Mouse (Mus musculus): ENCODE measurements around the gene Prkd1. TPM values are rescaled to one million over a fixed set of nuclear protein-coding genes. Genes with fewer than 3 reads are reported as not detected.

Prkd1 gene
- polyA plus RNA-seq, 1 experiment from 2014 or later, result 6.5 TPM

GRCm38 (mm10) chr12:50499796-50500504, 148.9 kb downstream of the Prkd1 start:
- WGBS, result 85% methylated on average over 3 of the region's 3 CpGs
- no peak for TF ChIP-seq CTCF (IDR thresholded peaks at IDR 0.05; ENCODE audit: low read depth)
- Histone ChIP-seq H3K27me3 (ENCODE audit: insufficient read depth, low read length) (no peaks in the 10 kb centered on the region), H3K9me3 (ENCODE audit: low read depth, low read length) (no peaks in the 10 kb centered on the region), H3K4me3 (ENCODE audit: low read depth, low read length) (no peak overlapping the region), H3K27ac (ENCODE audit: low read depth) (no peak overlapping the region), H3K4me2 (no peak overlapping the region), H3K4me1 (ENCODE audit: insufficient read depth) (no peaks in the 10 kb centered on the region), H3K9ac (no peak overlapping the region), H3K36me3 (ENCODE audit: insufficient read depth) (no peaks in the 10 kb centered on the region)
- no peak for ATAC-seq (ENCODE audit: insufficient read depth)
- no peak for DNase-seq

DNA sequence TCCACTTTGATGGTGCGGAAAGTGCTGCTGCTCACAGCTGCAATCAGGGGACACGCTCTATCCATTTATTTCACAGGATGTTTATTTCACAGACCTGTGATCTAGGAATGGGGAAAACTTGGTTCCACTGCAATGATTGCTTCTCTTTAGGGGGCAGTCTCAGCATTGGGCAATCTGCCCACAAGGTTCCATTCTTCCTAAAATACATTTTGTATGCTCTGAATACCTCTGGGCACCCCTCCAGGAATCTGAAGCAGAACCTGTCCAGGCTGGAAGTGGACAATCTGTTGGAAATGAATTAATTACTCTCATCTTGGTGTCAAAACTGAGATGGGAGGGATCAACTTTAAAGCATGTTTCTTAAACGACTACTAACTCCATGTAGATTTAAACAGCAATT, 152.9 kb downstream of the Prkd1 start:
- Histone ChIP-seq H3K4me1 (ENCODE audit: insufficient read depth) (no peaks in the 10 kb centered on the region), H3K27ac (ENCODE audit: low read depth) (no peak overlapping the region), H3K4me3 (ENCODE audit: low read depth, low read length) (no peak overlapping the region), H3K36me3 (ENCODE audit: insufficient read depth) (no peaks in the 10 kb centered on the region), H3K27me3 (ENCODE audit: insufficient read depth, low read length) (no peaks in the 10 kb centered on the region), H3K9me3 (ENCODE audit: low read depth, low read length) (no peaks in the 10 kb centered on the region), H3K4me2 (no peak overlapping the region), H3K9ac (no peak overlapping the region)
- TF ChIP-seq CTCF (IDR thresholded peaks at IDR 0.05; ENCODE audit: low read depth), result no peak
- DNase-seq (peak; percentile 24), ATAC-seq (ENCODE audit: insufficient read depth) (no peak)
- 52% methylated on average over 3 of the region's 3 CpGs for WGBS

GRCm38 (mm10) chr12:50479784-50480183, 169.1 kb downstream of the Prkd1 start:
- Histone ChIP-seq H3K4me1 (ENCODE audit: insufficient read depth) (no peaks in the 10 kb centered on the region), H3K9ac (no peak overlapping the region), H3K9me3 (ENCODE audit: low read depth, low read length) (no peaks in the 10 kb centered on the region), H3K27me3 (ENCODE audit: insufficient read depth, low read length) (no peaks in the 10 kb centered on the region), H3K4me2 (no peak overlapping the region), H3K36me3 (ENCODE audit: insufficient read depth) (no peaks in the 10 kb centered on the region), H3K4me3 (ENCODE audit: low read depth, low read length) (no peak overlapping the region), H3K27ac (ENCODE audit: low read depth) (no peak overlapping the region)
- ATAC-seq (ENCODE audit: insufficient read depth) (no peak), DNase-seq (no peak)
- no peak for TF ChIP-seq CTCF (IDR thresholded peaks at IDR 0.05; ENCODE audit: low read depth)
- WGBS, result 76% methylated on average over 7 of the region's 7 CpGs

GRCm38 (mm10) chr12:50457151-50457550, 191.7 kb downstream of the Prkd1 start:
- ATAC-seq (ENCODE audit: insufficient read depth) (no peak), DNase-seq (no peak)
- H3K9me3 ChIP-seq (ENCODE audit: low read depth, low read length), result no peaks in the 10 kb centered on the region; the same call in 1 of the 2 replicates

GRCm38 (mm10) chr12:50451761-50452160, 197.1 kb downstream of the Prkd1 start:
- Histone ChIP-seq H3K4me1 (ENCODE audit: insufficient read depth) (no peaks in the 10 kb centered on the region), H3K9ac (no peak overlapping the region), H3K27me3 (ENCODE audit: insufficient read depth, low read length) (no peaks in the 10 kb centered on the region), H3K9me3 (ENCODE audit: low read depth, low read length) (no peaks in the 10 kb centered on the region), H3K36me3 (ENCODE audit: insufficient read depth) (no peaks in the 10 kb centered on the region), H3K27ac (ENCODE audit: low read depth) (no peak overlapping the region), H3K4me3 (ENCODE audit: low read depth, low read length) (no peak overlapping the region), H3K4me2 (no peak overlapping the region)
- TF ChIP-seq CTCF (IDR thresholded peaks at IDR 0.05; ENCODE audit: low read depth), result no peak
- ATAC-seq (ENCODE audit: insufficient read depth), result no peak
- 94% methylated on average over 3 of the region's 3 CpGs for WGBS
- DNase-seq, result no peak

More at GRCm38 (mm10) chr12:50457151-50457550, 191.7 kb downstream of the Prkd1 start:
- Histone ChIP-seq H3K9ac (no peak overlapping the region), H3K27ac (ENCODE audit: low read depth) (no peak overlapping the region), H3K4me1 (ENCODE audit: insufficient read depth) (no peaks in the 10 kb centered on the region), H3K27me3 (ENCODE audit: insufficient read depth, low read length) (no peaks in the 10 kb centered on the region), H3K4me3 (ENCODE audit: low read depth, low read length) (no peak overlapping the region), H3K36me3 (ENCODE audit: insufficient read depth) (no peaks in the 10 kb centered on the region), H3K4me2 (no peak overlapping the region)
- TF ChIP-seq CTCF (IDR thresholded peaks at IDR 0.05; ENCODE audit: low read depth), result no peak
- WGBS, result 82% methylated on average over 3 of the region's 3 CpGs

DNA sequence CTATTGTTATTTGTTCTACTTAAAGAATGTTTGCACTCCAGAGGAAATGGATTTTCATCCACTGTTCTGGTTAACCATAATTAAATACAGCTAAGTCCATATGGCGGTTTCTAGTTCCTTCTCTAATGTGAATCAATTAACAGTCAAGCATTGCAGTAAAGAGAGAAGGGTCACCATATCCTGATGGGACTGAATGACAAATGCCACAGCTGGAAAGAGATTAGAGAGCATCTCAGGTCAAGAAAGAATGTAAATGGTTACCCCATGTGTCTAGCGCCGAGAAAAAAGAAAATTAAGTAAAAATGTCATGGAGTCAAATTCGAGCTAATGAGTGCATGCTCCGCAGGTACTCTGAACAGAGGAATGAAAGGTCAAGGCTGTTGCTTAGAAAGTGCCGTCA, 212.2 kb downstream of the Prkd1 start:
- no peak for ATAC-seq (ENCODE audit: insufficient read depth)

DNA sequence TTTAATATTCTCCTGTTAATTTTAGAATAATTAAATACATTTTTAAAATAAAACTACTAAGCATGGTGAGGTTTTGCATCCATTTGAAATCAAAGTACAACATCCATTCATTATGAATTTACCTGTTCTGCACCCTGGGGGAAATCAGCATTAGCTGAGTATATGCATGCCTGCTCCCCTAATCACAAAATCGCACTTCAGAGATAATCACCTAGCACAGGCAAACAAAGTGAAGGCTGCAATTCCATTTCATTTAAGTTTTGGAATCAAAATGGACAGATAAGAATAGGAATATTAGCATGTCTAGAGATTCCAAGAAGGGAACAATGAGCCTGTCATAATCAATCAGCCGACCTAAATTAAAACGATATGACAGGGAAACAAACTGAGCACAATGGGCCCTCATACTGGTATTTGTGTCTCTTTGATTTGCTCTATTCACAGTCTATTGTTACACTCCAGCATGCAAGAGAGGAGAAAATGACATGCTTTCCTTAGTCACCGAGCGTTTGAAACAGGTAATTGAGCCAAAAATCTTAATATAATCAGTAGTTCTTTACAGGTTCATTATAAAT, 218.7 kb downstream of the Prkd1 start:
- Histone ChIP-seq H3K36me3 (ENCODE audit: insufficient read depth) (no peaks in the 10 kb centered on the region), H3K4me3 (ENCODE audit: low read depth, low read length) (no peak overlapping the region), H3K9me3 (ENCODE audit: low read depth, low read length) (no peaks in the 10 kb centered on the region), H3K4me1 (ENCODE audit: insufficient read depth) (no peaks in the 10 kb centered on the region), H3K27me3 (ENCODE audit: insufficient read depth, low read length) (no peaks in the 10 kb centered on the region), H3K27ac (ENCODE audit: low read depth) (no peak overlapping the region), H3K4me2 (no peak overlapping the region), H3K9ac (no peak overlapping the region)
- WGBS, result 73% methylated on average over 5 of the region's 5 CpGs
- ATAC-seq (ENCODE audit: insufficient read depth) (no peak), DNase-seq (no peak)
- no peak for TF ChIP-seq CTCF (IDR thresholded peaks at IDR 0.05; ENCODE audit: low read depth)

More for the DNA sequence above, 212.2 kb downstream of the Prkd1 start:
- Histone ChIP-seq H3K9ac (no peak overlapping the region), H3K36me3 (ENCODE audit: insufficient read depth) (no peaks in the 10 kb centered on the region), H3K9me3 (ENCODE audit: low read depth, low read length) (no peaks in the 10 kb centered on the region), H3K4me3 (ENCODE audit: low read depth, low read length) (no peak overlapping the region), H3K27ac (ENCODE audit: low read depth) (no peak overlapping the region), H3K27me3 (ENCODE audit: insufficient read depth, low read length) (no peaks in the 10 kb centered on the region), H3K4me1 (ENCODE audit: insufficient read depth) (no peaks in the 10 kb centered on the region), H3K4me2 (no peak overlapping the region)
- 87% methylated on average over 6 of the region's 6 CpGs for WGBS
- no peak for DNase-seq
- TF ChIP-seq CTCF (IDR thresholded peaks at IDR 0.05; ENCODE audit: low read depth), result no peak

All from lung, embryonic 14.5 days (tissue).